Comparison of ENCODE assay signal across 25 mouse cellular contexts in the genomic region with DNA sequence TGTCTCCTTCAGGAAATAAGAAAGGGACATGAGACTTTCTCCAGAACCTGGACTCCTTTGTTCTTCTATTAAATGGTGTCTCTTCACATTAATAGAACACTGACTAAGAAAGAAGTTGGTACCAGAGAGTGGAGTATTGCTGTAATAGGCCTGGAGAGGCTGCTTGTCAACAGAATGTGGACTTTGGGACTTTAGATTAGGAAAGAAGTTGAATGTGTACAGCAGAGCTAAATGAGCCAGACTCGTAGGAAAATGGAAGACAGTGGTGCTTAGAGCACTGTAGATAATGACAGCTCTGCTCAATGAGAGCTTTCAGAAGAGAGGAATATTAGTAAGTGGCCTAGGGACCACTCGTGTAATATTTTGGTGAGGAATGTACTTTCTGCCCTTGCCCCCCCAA. TPM values are rescaled to one million over a fixed set of nuclear protein-coding genes. Genes with fewer than 3 reads are reported as not detected.
DNase-seq lines count a peak whose midpoint lies in the region; ATAC-seq lines count a peak whose summit lies in the region.
"Had no signal": no experiment of that assay in that cellular context is flagged by ENCODE, and none has a peak within 500 bp of the region (broad histone marks: within the 10 kb centered on the region; RNA-seq: fewer than 3 reads in every experiment).

No protein-coding gene starts in this region.

- H3K4me1 ChIP-seq in liver, embryonic 12.5 days = no peaks in the 10 kb centered on the region
- no peaks in the 10 kb centered on the region for H3K4me1 ChIP-seq in liver, embryonic 11.5 days (replicated peaks; ENCODE audit: control insufficient read depth, insufficient read depth, low read length)
- no peaks in the 10 kb centered on the region for H3K4me1 ChIP-seq in intestine, embryonic 16.5 days (ENCODE audit: control insufficient read depth, insufficient read depth, low read length)
- no peaks in the 10 kb centered on the region for H3K4me1 ChIP-seq in liver, embryonic 16.5 days (ENCODE audit: control insufficient read depth, low read depth, low read length)
- H3K4me1 ChIP-seq: embryonic facial prominence, embryonic 12.5 days; embryonic facial prominence, embryonic 15.5 days; hindbrain, embryonic 12.5 days; hindbrain, embryonic 15.5 days had no signal

- H3K27me3 ChIP-seq in liver, embryonic 12.5 days (replicated peaks) = no peaks in the 10 kb centered on the region
- H3K27me3 ChIP-seq in liver, embryonic 11.5 days (replicated peaks; ENCODE audit: control insufficient read depth, insufficient read depth, low read length) = no peaks in the 10 kb centered on the region
- no peaks in the 10 kb centered on the region for H3K27me3 ChIP-seq in intestine, embryonic 16.5 days (replicated peaks; ENCODE audit: control insufficient read depth, insufficient read depth, low read length)
- no peaks in the 10 kb centered on the region for H3K27me3 ChIP-seq in liver, embryonic 16.5 days (ENCODE audit: control insufficient read depth, insufficient read depth, low read depth, low read length)
- H3K27me3 ChIP-seq: embryonic facial prominence, embryonic 12.5 days; embryonic facial prominence, embryonic 15.5 days; heart, embryonic 13.5 days; hindbrain, embryonic 12.5 days; hindbrain, embryonic 15.5 days had no signal

- H3K36me3 ChIP-seq in liver, embryonic 12.5 days = peaks cover under 1% of the 10 kb centered on the region; the same call in 1 of the 2 replicates
- no peaks in the 10 kb centered on the region for H3K36me3 ChIP-seq in liver, embryonic 11.5 days (ENCODE audit: control insufficient read depth, insufficient read depth, low read length)
- H3K36me3 ChIP-seq in intestine, embryonic 16.5 days (ENCODE audit: control insufficient read depth, insufficient read depth, low read length) = no peaks in the 10 kb centered on the region
- no peaks in the 10 kb centered on the region for H3K36me3 ChIP-seq in liver, embryonic 16.5 days (ENCODE audit: control insufficient read depth, insufficient read depth)
- H3K36me3 ChIP-seq: embryonic facial prominence, embryonic 15.5 days; heart, embryonic 13.5 days; hindbrain, embryonic 15.5 days had no signal

- no peaks in the 10 kb centered on the region for H3K9me3 ChIP-seq in liver, embryonic 12.5 days (replicated peaks)
- H3K9me3 ChIP-seq in liver, embryonic 11.5 days (ENCODE audit: control insufficient read depth, low read length) = no peaks in the 10 kb centered on the region
- no peaks in the 10 kb centered on the region for H3K9me3 ChIP-seq in intestine, embryonic 16.5 days (ENCODE audit: control insufficient read depth, low read length)
- H3K9me3 ChIP-seq in liver, embryonic 16.5 days (replicated peaks; ENCODE audit: control insufficient read depth, low read length) = no peaks in the 10 kb centered on the region
- H3K9me3 ChIP-seq: embryonic facial prominence, embryonic 12.5 days; embryonic facial prominence, embryonic 15.5 days; heart, embryonic 13.5 days; hindbrain, embryonic 12.5 days; hindbrain, embryonic 15.5 days had no signal

- no peak overlapping the region for H3K4me3 ChIP-seq in liver, embryonic 12.5 days
- H3K4me3 ChIP-seq in liver, embryonic 11.5 days (ENCODE audit: low read depth, low read length) = no peak overlapping the region
- H3K4me3 ChIP-seq in intestine, embryonic 16.5 days (ENCODE audit: low read length) = no peak overlapping the region
- H3K4me3 ChIP-seq in liver, embryonic 16.5 days (ENCODE audit: low read depth, low read length) = no peak overlapping the region
- H3K4me3 ChIP-seq: embryonic facial prominence, embryonic 12.5 days; embryonic facial prominence, embryonic 15.5 days; gastrocnemius, adult 2 months; heart, embryonic 13.5 days; hindbrain, embryonic 12.5 days; hindbrain, embryonic 15.5 days had no signal

- ATAC-seq in liver, embryonic 12.5 days = peak; percentile 46; the same call in 1 of the 2 replicates
- no peak for ATAC-seq in liver, embryonic 11.5 days (replicated peaks; ENCODE audit: low FRiP score)
- ATAC-seq in intestine, embryonic 16.5 days = peak; percentile 87
- ATAC-seq in liver, embryonic 16.5 days (ENCODE audit: low read depth) = peak; percentile 48; the same call in 1 of the 2 replicates
- ATAC-seq: CD4-positive, CD25-positive, alpha-beta regulatory T cell, adult 4 months; forebrain, embryonic 14.5 days; forebrain, postnatal 0 days had no signal

- 63% methylated on average over 2 of the region's 2 CpGs for WGBS in liver, embryonic 12.5 days (ENCODE audit: insufficient replicate concordance)
- WGBS in liver, embryonic 11.5 days = 71% methylated on average over 2 of the region's 2 CpGs
- 76% methylated on average over 2 of the region's 2 CpGs for WGBS in intestine, embryonic 16.5 days
- WGBS in liver, embryonic 16.5 days (ENCODE audit: insufficient replicate concordance) = 38% methylated on average over 2 of the region's 2 CpGs

- H3K9ac ChIP-seq in liver, embryonic 12.5 days = no peak overlapping the region
- H3K9ac ChIP-seq in liver, embryonic 11.5 days (ENCODE audit: low read depth, low read length) = no peak overlapping the region
- no peak overlapping the region for H3K9ac ChIP-seq in intestine, embryonic 16.5 days (ENCODE audit: low read depth, low read length)
- no peak overlapping the region for H3K9ac ChIP-seq in liver, embryonic 16.5 days (ENCODE audit: low read depth, low read length)
- H3K9ac ChIP-seq: embryonic facial prominence, embryonic 12.5 days; embryonic facial prominence, embryonic 15.5 days; forebrain, postnatal 0 days; heart, embryonic 13.5 days; hindbrain, embryonic 12.5 days; hindbrain, embryonic 15.5 days had no signal

- no peak overlapping the region for H3K4me2 ChIP-seq in liver, embryonic 12.5 days
- H3K4me2 ChIP-seq in liver, embryonic 11.5 days = no peak overlapping the region
- H3K4me2 ChIP-seq in intestine, embryonic 16.5 days (ENCODE audit: low read depth, low read length) = no peak overlapping the region
- H3K4me2 ChIP-seq in liver, embryonic 16.5 days (ENCODE audit: low read depth, low read length) = no peak overlapping the region
- H3K4me2 ChIP-seq: embryonic facial prominence, embryonic 12.5 days; embryonic facial prominence, embryonic 15.5 days; heart, embryonic 13.5 days; hindbrain, embryonic 12.5 days; hindbrain, embryonic 15.5 days had no signal

- no peak for DNase-seq in liver, embryonic 11.5 days (ENCODE audit: low spot score)
- no peak for DNase-seq in adrenal gland, postnatal 14 days
- no peak for DNase-seq in adrenal gland, postnatal 10 days
- DNase-seq: adrenal gland, adult 2 months; adrenal gland, postnatal 36 days; cerebellum, adult 11 months; cerebellum, adult 2 months; cerebellum, adult 9-11 months; cerebellum, postnatal 25 days; forebrain, postnatal 0 days; gastrocnemius, adult 2 months; gastrocnemius, postnatal 14 days; heart, adult 18-20 months; heart, postnatal 14 days; heart, postnatal 4 days had no signal

- H3K27ac ChIP-seq in liver, embryonic 12.5 days = no peak overlapping the region
- no peak overlapping the region for H3K27ac ChIP-seq in liver, embryonic 11.5 days (ENCODE audit: low read depth, low read length)
- no peak overlapping the region for H3K27ac ChIP-seq in intestine, embryonic 16.5 days (ENCODE audit: low read length)
- H3K27ac ChIP-seq in liver, embryonic 16.5 days (ENCODE audit: low read length) = no peak overlapping the region
- H3K27ac ChIP-seq: embryonic facial prominence, embryonic 12.5 days; embryonic facial prominence, embryonic 15.5 days; gastrocnemius, adult 2 months; heart, embryonic 13.5 days; hindbrain, embryonic 12.5 days; hindbrain, embryonic 15.5 days had no signal

RNA-seq across cellular contexts. Expression of a gene that starts 43.0 kb away (rescaled TPM):
- polyA plus RNA-seq in liver, embryonic 12.5 days (2016; fragmentation: Nextera tagmentation; extraction: Ambion mirVana) = 175 and 181 TPM in 2 replicates
- 251 and 252 TPM in 2 replicates for polyA plus RNA-seq in liver, embryonic 11.5 days (2014; fragmentation: Nextera tagmentation; extraction: Ambion mirVana)
- 238 and 252 TPM in 2 replicates for polyA plus RNA-seq in intestine, embryonic 16.5 days (2015; fragmentation: Nextera tagmentation; extraction: Ambion mirVana)
- 108 and 120 TPM in 2 replicates for polyA plus RNA-seq in liver, embryonic 16.5 days (2015; fragmentation: Nextera tagmentation; extraction: Ambion mirVana)
- 159 and 160 TPM in 2 replicates for total RNA-seq in adrenal gland, postnatal 14 days (2021)
- total RNA-seq in adrenal gland, postnatal 10 days (2021) = 100 to 1,000 TPM; 171 to 174 TPM

RNA-seq across cellular contexts. Expression of a gene that starts 43.1 kb away (rescaled TPM):
- 27.6 and 28.2 TPM in 2 replicates for polyA plus RNA-seq in liver, embryonic 12.5 days (2016; fragmentation: Nextera tagmentation; extraction: Ambion mirVana)
- polyA plus RNA-seq in liver, embryonic 11.5 days (2014; fragmentation: Nextera tagmentation; extraction: Ambion mirVana) = 54.3 and 56.3 TPM in 2 replicates
- polyA plus RNA-seq in intestine, embryonic 16.5 days (2015; fragmentation: Nextera tagmentation; extraction: Ambion mirVana) = 32.9 and 33.6 TPM in 2 replicates
- 17.1 and 17.3 TPM in 2 replicates for polyA plus RNA-seq in liver, embryonic 16.5 days (2015; fragmentation: Nextera tagmentation; extraction: Ambion mirVana)
- 25.9 and 33.1 TPM in 2 replicates for total RNA-seq in adrenal gland, postnatal 14 days (2021)
- total RNA-seq in adrenal gland, postnatal 10 days (2021) = 10 to 100 TPM; 24.5 to 24.7 TPM
